Mouse (Mus musculus): ENCODE data around the gene Zfhx3.

DNA sequence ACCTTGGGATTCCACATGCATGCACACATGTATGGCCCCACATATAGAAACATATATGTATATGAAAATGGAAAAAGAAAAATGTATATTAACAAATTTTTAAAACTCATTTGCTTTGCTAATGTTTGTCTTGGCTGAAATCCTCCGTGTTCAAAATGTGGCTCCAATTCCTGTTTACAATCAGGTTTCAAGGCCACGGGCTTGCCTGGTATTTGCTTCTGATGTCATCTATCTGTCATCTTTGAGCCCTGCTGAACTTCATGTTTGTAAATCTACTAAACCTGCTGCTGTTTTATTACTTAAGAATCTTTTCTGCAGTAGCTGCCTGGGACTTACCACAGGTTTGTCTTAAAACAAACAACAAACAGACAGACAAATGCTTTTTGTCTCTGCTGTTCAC lies 1051.3 kb downstream of the Zfhx3 start:
- no peak for TF ChIP-seq CTCF (conservative IDR thresholded peaks at IDR 0.05; ENCODE audit: insufficient read depth, insufficient read length, low read depth, low read length)
- no peak for TF ChIP-seq POLR2A (IDR thresholded peaks at IDR 0.05; ENCODE audit: low read depth, low read length)

Data from kidney, adult 2 months (tissue).